Mouse (Mus musculus) adipocyte (in vitro differentiated cells): Measurements from ENCODE around the gene Tgm1.

Source experiments
- DNase-seq: peaks from one replicate; pipeline ENCODE4 v3.0.0-alpha.2; 2016; ENCODE audit warnings: low spot score

Gene Tgm1

GRCm38 (mm10) chr14:55713729-55714122, at the start of gene Tgm1:
Gene Tgm1, minus strand, starts transcription at chr14:55713926.
- no peak for DNase-seq

- DNase-seq = peak; percentile 35
Observed at GRCm38 (mm10) chr14:55763166-55763565, 49.4 kb upstream of the Tgm1 start.

- no peak for DNase-seq
Observed at GRCm38 (mm10) chr14:55762001-55762821, 48.5 kb upstream of the Tgm1 start.

- DNase-seq = no peak
Observed at GRCm38 (mm10) chr14:55761163-55761562, 47.4 kb upstream of the Tgm1 start, which contains the start of gene Ltb4r2. Gene Ltb4r2, plus strand, starts transcription at chr14:55761428.

GRCm38 (mm10) chr14:55760156-55760555, 46.4 kb upstream of the Tgm1 start:
- DNase-seq = peak; percentile 72

GRCm38 (mm10) chr14:55758363-55758784, 44.6 kb upstream of the Tgm1 start, which contains the start of gene Cideb:
Gene Cideb, minus strand, starts transcription at chr14:55758458.
- DNase-seq = peak; percentile 68

- no peak for DNase-seq
Observed at GRCm38 (mm10) chr14:55757566-55757965, 43.8 kb upstream of the Tgm1 start.

- DNase-seq = no peak
Observed at GRCm38 (mm10) chr14:55747051-55747847, 33.5 kb upstream of the Tgm1 start.

- DNase-seq = no peak
Observed at GRCm38 (mm10) chr14:55745861-55746237, 32.1 kb upstream of the Tgm1 start.

- peak; percentile 74 for DNase-seq
Observed at GRCm38 (mm10) chr14:55745180-55745860, 31.6 kb upstream of the Tgm1 start, which contains the start of the genes Dhrs1 and Nop9. Gene Dhrs1, minus strand, starts transcription at chr14:55745690. Gene Nop9, plus strand, starts transcription at chr14:55745693.

GRCm38 (mm10) chr14:55743711-55744110, 30.0 kb upstream of the Tgm1 start:
- peak; percentile 81 for DNase-seq

- DNase-seq = no peak
Observed at GRCm38 (mm10) chr14:55737086-55737687, 23.5 kb upstream of the Tgm1 start.

GRCm38 (mm10) chr14:55735758-55736157, 22.0 kb upstream of the Tgm1 start:
- no peak for DNase-seq

GRCm38 (mm10) chr14:55735334-55735733, 21.6 kb upstream of the Tgm1 start:
- no peak for DNase-seq

GRCm38 (mm10) chr14:55734869-55735268, 21.1 kb upstream of the Tgm1 start:
- DNase-seq = peak; percentile 27

- DNase-seq = no peak
Observed at GRCm38 (mm10) chr14:55733889-55734288, 20.2 kb upstream of the Tgm1 start.

- no peak for DNase-seq
Observed at GRCm38 (mm10) chr14:55730531-55731032, 16.9 kb upstream of the Tgm1 start.

GRCm38 (mm10) chr14:55730116-55730515, 16.4 kb upstream of the Tgm1 start:
- no peak for DNase-seq

GRCm38 (mm10) chr14:55727889-55728685, 14.4 kb upstream of the Tgm1 start:
- DNase-seq = no peak

GRCm38 (mm10) chr14:55726261-55726660, 12.5 kb upstream of the Tgm1 start:
- no peak for DNase-seq

GRCm38 (mm10) chr14:55724411-55724871, 10.7 kb upstream of the Tgm1 start:
- DNase-seq = peak; percentile 79
